Mouse (Mus musculus): ENCODE results near the gene Txndc2. TPM values are rescaled to one million over a fixed set of nuclear protein-coding genes. Genes with fewer than 3 reads are reported as not detected.

Gene Txndc2
- total RNA-seq, 2 experiments from 2014 or later = 23.7 to 24.4 TPM

DNA sequence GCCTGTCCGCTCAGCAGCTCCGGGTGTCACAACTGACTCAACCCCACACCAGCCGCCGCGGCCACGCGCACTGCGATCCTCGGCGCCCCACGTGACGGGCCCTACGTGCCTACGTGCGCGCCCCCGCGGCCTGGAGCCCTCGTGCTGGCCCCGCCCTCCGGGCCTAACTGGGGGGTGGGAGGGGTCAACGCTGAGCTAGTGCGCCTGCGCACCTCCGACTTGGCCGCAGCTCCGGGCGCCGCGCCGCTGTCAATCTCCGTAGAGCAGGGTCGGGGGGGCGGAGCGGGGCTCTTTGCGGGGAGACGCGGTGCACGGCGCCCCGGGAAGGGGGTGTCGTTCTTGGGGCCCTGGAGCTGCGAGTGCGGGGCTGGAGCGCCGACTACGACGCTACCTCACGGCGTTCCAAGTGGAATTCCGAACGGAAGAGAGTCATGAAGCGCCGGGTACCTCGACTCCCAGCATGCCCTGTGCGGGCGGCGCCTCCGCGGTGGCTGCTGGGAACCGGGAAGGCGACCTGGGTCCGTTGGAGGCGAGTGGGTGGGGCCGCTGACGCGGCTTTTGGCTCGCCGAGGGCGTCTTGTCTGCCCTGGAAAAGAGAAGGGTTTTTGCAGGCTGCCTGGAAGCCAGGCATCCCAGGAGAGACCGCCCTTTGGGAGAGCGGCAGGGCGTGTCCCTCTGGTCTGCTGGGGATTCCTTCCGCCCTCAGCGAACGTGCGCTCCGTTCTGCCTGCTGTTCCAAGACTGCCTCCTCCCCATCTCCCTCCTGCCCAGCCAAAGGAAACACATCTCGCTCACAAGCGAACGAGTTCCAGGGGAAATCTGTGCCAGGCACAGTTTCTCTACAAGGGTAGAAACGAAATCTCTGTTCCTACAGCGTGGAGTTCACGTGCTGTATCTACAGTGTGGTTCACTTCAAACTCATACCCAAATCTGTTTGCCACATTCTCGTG is 28.2 kb downstream of the Txndc2 start, which contains the start of gene Vapa:
Vapa (minus strand) TSS at position 93 of the 950 bp plus-strand sequence.
- peak; percentile 96 to 97 for DNase-seq (ENCODE audit: low spot score in 2 of 2)

DNA sequence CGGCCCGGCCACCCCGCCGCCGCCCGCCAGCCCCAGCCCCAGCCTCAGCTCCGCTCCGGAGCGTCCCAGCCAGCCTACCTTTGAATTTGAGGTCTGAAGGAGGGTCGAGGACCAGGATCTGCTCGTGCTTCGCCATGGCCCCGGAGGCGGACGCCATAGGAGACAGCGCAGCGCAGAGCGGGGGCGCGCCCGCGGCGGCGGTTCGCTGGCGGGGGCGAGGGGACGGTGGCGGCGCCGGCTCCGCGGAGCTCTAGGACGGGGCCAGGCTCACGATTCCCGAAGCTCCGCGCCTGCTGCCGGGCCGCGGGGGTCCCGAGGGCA is 28.9 kb downstream of the Txndc2 start:
- DNase-seq (ENCODE audit: low spot score in 2 of 2) = no peak

DNA sequence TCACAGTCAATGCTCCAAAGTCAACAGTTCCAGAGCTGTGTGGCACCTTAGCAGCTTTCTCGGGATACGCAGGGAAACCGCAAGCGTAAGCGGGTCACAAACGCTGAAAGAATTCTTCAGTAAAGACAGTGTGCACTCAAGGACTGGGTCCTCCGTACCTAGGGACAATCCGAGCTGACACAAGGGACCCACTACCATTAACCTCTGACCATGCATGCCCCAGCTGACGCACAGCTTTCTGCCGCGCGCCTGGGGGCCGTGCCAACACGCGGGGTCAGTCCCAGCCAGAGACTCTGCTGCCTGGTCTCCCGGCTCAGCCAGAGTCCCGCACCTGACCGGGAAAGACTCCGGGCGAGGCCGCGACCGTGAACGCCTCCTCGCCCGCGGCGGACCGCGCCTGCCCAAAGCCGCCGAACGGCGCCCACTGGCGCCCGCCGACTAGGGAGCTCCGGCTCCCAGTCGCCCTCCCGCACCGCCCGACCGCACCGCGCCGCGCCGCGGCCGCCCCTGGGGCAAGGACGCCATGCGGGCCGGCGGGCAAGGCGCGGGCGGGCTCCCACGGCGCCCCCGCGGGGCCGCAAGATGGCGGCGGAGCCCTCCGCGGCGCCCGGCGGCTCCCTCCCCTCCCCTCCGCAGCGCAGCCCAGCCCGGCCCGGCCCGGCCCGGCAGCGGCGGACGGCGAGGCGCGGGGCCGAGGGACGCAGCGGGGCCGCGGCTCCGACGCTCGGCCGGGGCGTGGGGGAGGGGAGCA is 29.4 kb downstream of the Txndc2 start:
- no peak for DNase-seq (ENCODE audit: low spot score in 2 of 2)

DNA sequence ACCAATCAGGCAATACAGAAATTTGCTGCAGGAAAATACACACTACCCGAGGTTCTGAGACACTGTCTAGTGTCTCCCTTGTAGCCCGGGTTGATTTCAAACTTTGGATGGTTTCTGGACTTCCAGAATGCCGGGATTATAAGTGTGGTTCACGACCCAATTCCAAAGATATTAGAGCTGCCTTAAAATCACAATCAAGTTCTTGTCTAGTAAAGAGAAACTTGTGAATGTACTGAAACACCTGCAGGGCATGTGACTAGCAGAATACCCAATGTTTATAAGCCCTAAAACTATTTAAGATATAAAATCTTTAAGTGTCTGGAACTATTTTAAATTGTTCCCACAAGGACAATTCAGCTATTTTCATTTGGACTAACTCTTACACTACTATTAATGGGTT is 30.2 kb downstream of the Txndc2 start:
- DNase-seq (ENCODE audit: low spot score in 2 of 2) = no peak

DNA sequence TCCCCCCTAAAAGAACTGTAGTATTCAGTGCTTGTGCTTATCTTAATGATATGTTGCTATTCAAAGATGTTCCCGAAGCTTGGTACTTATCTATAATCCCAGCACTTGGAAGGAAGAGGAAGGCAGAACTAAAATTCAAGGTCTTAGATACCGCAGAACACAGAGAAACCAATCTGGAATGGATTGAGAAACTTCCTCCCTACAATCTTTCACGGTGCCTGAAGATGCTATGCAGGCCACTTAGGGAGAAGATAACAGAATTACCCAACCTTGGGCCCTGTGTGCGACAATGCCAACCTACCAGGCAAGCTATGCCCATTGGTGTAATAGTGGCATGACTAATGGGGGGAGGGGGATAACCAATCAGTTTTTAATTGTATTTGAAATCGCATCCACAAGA is 33.2 kb downstream of the Txndc2 start:
- no peak for DNase-seq (ENCODE audit: low spot score in 2 of 2)

DNA sequence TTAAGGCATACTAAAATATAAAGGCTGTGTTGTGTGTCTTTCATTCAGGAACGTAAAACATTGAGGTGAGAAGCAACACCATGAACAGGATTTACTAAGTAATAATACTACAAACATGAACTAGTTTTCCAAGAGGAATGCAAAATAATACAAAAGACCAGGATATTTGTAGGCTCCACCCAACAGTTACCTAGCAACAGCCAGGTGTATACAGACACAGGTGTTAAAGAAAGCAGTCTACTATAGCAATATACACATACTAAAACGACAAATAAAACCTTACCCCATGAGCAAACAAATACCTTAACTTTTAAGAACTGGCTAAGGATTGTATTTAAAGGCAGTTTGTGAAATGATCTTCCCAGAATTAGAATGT is 33.7 kb downstream of the Txndc2 start:
- no peak for DNase-seq (ENCODE audit: low spot score in 2 of 2)

DNA sequence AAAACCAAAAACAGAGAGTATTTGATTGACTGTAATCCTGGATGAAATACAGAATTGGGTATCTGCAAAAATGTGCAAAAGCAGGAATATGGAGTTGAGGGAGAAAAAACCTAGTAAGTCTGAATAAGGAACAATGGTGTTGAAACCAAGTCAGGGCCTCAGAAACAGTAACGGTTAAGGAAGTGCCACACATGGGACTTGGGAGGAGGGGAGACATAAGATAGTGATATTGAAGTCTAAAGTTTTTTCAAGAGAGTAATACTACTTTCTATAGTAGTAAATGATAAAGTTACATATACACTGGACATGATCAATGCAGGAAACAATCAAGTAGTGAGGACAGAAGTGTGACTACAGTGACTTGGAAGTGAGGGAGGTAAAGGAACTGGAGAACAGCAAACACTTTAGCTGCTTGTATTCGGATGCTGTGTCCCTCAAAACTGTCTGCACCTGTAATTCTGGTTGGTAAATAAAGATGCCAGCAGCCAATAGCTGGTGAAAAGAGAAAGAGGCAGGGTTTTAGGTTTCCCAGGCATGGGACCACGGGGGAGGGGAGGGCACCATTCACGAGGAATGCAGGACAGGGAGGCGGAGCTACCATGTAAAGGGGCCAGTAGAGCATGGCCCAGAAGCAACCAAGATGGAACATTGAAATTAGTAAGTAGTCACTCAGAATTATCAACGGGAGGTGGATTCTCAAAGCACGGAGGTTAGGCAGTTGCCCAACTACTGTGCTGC is 34.2 kb downstream of the Txndc2 start:
- DNase-seq (ENCODE audit: low spot score in 2 of 2) = no peak

DNA sequence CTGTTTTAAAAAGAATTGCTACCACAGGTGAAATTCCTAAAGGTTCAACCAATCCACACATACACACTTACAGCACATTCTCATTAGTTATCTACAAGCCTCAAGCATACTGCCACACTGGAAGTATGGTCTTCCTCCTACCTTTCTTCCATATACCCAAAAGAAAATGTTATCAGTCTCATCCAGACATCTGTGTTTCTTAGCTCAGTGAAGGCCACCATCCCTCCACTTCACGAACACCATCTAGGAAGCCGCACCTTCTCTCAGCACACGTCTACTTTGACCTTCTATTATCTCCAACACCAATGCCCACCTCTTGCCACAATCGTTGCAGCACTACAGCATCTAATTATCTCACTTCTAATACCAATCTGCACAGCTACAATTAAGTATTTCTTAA is 36.0 kb downstream of the Txndc2 start:
- DNase-seq (ENCODE audit: low spot score in 2 of 2) = no peak

DNA sequence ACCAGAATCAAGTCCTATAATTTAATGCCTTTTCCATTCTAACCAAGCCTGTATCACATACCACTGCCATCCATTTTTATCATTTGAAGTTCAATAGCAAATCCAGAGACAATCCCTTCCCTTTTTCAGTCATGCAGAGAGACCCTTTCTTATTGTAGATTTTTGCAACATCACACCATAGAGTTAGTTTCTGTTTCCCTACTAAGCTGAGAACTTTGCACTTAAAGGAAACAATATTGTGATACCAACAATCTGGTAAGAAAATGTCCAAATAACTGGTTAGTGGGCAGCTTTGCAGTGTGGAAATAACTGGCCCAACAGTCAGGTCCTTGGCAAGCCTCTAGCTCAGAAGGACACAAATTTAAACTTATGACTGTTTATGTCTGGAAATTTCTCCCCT is 37.1 kb downstream of the Txndc2 start:
- DNase-seq (ENCODE audit: low spot score in 2 of 2) = no peak

DNA sequence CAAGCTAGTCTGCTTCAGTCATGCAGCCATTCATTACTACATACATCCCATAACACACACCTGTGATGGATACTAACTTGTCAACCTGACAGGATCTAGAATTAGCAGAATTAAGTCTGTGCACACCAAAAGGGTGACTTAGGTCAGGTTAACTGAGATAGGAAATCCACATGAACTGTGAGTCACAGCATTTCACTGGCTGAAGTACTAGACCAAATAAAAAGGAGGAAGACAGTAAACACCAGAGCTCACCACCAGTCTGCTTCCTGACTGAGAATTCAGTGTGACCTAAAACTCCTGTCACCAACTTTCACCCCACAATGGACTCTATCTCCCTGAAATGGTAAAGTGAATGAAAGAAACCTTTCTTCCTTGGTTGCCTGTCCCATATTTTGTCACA is 37.7 kb downstream of the Txndc2 start:
- DNase-seq (ENCODE audit: low spot score in 2 of 2) = no peak

DNA sequence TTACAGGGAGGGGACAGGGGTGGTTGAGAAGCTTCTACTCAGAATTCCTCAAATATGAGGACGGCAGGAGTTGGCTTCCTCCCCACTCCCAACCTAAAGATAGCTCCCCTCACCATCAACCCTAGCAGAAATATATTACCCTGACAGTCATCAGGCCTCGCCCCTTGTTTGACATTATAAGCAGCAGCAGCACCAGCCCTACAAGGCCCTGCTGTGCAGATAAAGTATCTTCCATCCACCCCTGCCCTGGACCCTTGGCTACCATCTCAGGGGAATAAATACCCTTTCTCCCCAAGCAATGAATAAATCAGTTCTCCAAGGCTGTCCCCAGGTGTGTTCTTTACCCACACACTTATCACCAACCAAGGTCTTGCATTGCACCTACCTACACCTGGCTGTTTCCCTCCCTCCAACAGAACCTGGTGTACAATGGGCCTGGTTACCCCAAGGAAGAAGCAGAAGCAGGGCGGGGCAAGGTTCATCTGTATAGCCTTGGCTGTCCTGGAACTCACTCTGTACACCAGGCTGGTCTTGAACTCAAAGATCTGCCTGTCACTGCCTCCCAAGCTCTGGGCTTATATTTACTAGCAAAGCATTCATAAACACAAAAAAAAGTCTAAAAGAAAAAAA is 44.0 kb downstream of the Txndc2 start:
- no peak for DNase-seq (ENCODE audit: low spot score in 2 of 2)

DNA sequence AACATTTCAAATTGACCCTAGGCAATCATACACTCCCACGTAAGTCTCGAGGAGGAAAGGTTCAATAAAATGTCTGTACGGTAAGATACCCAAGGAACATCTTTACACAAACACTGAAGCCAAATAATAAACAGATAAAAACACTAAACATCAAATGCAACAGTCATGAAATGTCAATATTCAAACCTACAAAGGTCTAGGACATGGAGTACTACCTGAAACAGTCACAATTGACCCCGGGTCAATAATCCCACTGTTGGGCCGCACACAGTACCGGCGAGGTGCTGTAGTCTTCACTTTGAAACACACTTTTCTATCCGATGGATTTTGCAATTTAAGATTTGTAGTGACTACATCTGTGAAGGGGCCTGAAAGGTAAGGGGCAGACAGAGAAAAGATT is 47.3 kb downstream of the Txndc2 start:
- no peak for DNase-seq (ENCODE audit: low spot score in 2 of 2)

Other genes starting within 250 kb of the Txndc2 start
- under 1 TPM; 0.11 TPM for gene Tmem232, start 101.4 kb downstream of the Txndc2 start, total RNA-seq (2021)
- 100 to 1,000 TPM; 141 to 143 TPM for gene Vapa, start 28.6 kb downstream of the Txndc2 start, total RNA-seq (2021)
- 10 to 100 TPM; 43.3 to 46.2 TPM for gene Rab31, start 130.6 kb upstream of the Txndc2 start, total RNA-seq (2021)
- 10 to 100 TPM; 77.6 to 84.9 TPM for gene Ppp4r1, start 140.4 kb upstream of the Txndc2 start, total RNA-seq (2021)
- 10 to 100 TPM; 39.7 to 46.0 TPM for gene Ralbp1, start 243.6 kb upstream of the Txndc2 start, total RNA-seq (2021)